Mouse (Mus musculus) spleen, adult 2 months (tissue): ENCODE data around the gene Slco2a1. TPM values are rescaled to one million over a fixed set of nuclear protein-coding genes. Genes with fewer than 3 reads are reported as not detected.

ENCODE experiments used
- DNase-seq, 2 experiments: peaks; one replicate each; pipeline versions ENCODE4 v3.0.0 to v3.0.0-alpha.2; 2012 to 2021; ENCODE audit warnings: low spot score in 2 of 2, low read depth in 1 of 2
- H3K27ac ChIP-seq: fragments of 200-500 bp; 2 replicates; pipeline ENCODE4 v1.5.1; 2012; ENCODE audit warnings: low read length, inconsistent platforms; ENCODE audit not compliant: insufficient read depth
- H3K27me3 ChIP-seq: fragments of 200-500 bp; 2 replicates; pipeline ENCODE4 v1.6.1; 2012; ENCODE audit warnings: mild to moderate bottlenecking, moderate library complexity, low read length, inconsistent platforms; ENCODE audit not compliant: control insufficient read depth, insufficient read depth
- H3K36me3 ChIP-seq: fragments of 200-500 bp; 2 replicates; pipeline ENCODE4 v1.6.1; 2012; ENCODE audit warnings: mild to moderate bottlenecking, low read length, inconsistent platforms; ENCODE audit not compliant: control insufficient read depth, insufficient read depth
- H3K4me1 ChIP-seq: fragments of 200-500 bp; 2 replicates; pipeline ENCODE4 v1.6.1; 2011; ENCODE audit warnings: inconsistent platforms; ENCODE audit not compliant: control insufficient read depth, insufficient read depth, insufficient read length
- H3K4me3 ChIP-seq: fragments of 200-500 bp; 2 replicates; pipeline ENCODE4 v1.5.1; 2011; ENCODE audit warnings: mild to moderate bottlenecking, inconsistent platforms; ENCODE audit not compliant: insufficient read depth, insufficient read length; ENCODE audit errors: extremely low read depth
- CTCF ChIP-seq: fragments of 200-500 bp; IDR thresholded peaks from 2 replicates; pipeline ENCODE4 v1.5.1; 2011; ENCODE audit warnings: mild to moderate bottlenecking, inconsistent platforms; ENCODE audit not compliant: insufficient read depth, insufficient read length, insufficient replicate concordance; ENCODE audit errors: extremely low read depth
- POLR2A ChIP-seq: fragments of 200-500 bp; IDR thresholded peaks from 2 replicates; pipeline ENCODE4 v1.6.1; 2011; ENCODE audit warnings: low read depth, low read length, inconsistent platforms
- WGBS: fragments of 180-500 bp; shearing (Covaris S2); methylation state at CpG from one replicate; pipeline ENCODE4 v1.1.7; 2018; 5-methylcytosine and 5-hydroxymethylcytosine counted together
- polyA plus RNA-seq: library from polyadenylated mRNA; depleted of rRNA; stranded (reverse); fragments of >200 nt; gene quantifications from 2 replicates; pipeline ENCODE4 v1.2.3, GENCODE M21; 2012

The Slco2a1 gene
- polyA plus RNA-seq, 1 experiment: 57.0 TPM

DNA sequence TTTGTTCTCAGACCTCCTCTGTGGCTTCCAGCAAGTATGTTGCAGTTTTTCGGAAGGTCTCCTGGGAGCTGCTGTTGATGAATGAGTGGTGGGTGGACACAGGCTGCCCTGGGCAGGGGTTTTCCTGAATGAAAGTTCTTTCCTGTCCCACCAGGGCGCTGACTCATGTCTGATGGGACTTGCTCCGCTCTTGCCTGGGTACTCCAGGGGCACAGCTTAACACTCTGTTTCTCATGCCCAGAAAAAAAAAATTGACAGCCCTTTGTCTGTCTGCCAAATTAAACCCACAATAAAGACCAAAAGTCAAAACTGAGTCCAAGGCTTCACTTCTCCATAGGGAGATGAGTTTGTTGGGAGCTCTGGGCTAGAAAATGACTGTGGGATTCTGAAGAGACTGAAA, 44.9 kb downstream of the Slco2a1 start:
- no peak overlapping the region for H3K27ac ChIP-seq
- TF ChIP-seq CTCF (no peak), POLR2A (no peak)
- no peaks in the 10 kb centered on the region for H3K36me3 ChIP-seq
- no peaks in the 10 kb centered on the region for H3K27me3 ChIP-seq
- no peak overlapping the region for H3K4me3 ChIP-seq
- WGBS: 27% methylated on average over 3 of the region's 3 CpGs
- no peak for DNase-seq
- no peaks in the 10 kb centered on the region for H3K4me1 ChIP-seq

DNA sequence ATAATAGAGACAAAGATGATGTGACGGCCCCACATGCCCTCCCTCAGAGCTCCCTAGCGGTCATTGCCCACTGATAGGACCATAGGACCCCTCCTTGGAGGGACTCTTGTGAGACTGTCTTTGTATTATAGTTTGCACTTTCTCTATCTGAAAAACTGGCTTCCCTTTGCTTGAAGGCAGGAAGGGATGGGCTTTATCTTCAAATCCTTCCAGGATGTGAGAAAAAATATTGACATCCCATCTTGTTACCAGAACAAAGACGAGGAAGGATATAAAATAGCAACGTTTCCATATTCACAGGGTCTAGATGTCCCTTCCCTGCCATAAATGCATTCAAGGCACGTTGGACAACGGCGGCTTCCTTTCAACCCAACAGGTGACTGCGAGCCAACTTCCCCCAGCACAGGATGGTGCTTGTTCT, 48.5 kb downstream of the Slco2a1 start:
- Histone ChIP-seq H3K36me3 (no peaks in the 10 kb centered on the region), H3K27me3 (no peaks in the 10 kb centered on the region), H3K4me1 (no peaks in the 10 kb centered on the region), H3K4me3 (no peak overlapping the region), H3K27ac (no peak overlapping the region)
- no peak for DNase-seq
- no peak for TF ChIP-seq CTCF
- no peak for TF ChIP-seq POLR2A
- 66% methylated on average over 8 of the region's 8 CpGs for WGBS

DNA sequence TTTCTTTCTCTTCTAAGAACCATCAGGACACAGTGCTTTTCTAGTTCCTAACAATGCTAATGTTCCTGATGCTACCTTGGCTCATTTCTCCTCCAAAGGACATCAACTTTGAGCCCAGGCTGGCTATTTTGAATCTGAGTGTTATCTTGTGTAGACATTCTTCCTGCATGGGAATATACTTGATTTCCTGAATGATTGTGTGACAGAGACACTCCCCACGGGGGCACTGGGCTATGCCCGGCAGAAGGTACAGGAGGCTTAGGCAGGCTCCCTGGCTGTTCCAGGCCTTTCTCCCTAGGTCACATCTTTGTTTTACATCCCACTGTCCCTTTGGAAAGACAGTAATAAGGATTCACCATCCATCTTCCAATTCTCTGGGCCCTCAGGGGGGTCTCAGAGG, 49.8 kb downstream of the Slco2a1 start:
- no peak overlapping the region for H3K4me3 ChIP-seq
- TF ChIP-seq CTCF: no peak
- no peak for TF ChIP-seq POLR2A
- no peaks in the 10 kb centered on the region for H3K4me1 ChIP-seq
- no peaks in the 10 kb centered on the region for H3K27me3 ChIP-seq
- H3K36me3 ChIP-seq: no peaks in the 10 kb centered on the region
- no peak overlapping the region for H3K27ac ChIP-seq
- 30% methylated on average over 2 of the region's 2 CpGs for WGBS
- DNase-seq: no peak

DNA sequence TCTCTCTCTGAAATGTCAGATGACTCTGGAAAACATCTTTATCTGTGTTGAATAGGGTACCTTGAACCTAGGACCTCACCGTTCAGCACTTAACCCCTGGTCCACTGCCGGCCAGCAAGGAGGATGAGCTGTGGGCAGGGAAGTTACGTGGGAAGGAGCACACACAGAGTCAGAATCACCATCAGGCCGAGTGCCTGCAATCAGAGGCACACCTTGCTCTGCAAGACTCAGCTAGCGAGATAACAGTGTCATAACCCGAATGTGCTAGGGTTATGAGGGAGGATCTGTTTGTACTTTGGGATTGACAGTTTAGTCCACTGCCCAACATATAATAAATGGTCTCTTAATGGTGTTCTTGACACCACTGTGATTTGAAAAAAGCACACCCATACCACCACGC, 50.2 kb downstream of the Slco2a1 start:
- TF ChIP-seq POLR2A (no peak), CTCF (no peak)
- Histone ChIP-seq H3K36me3 (no peaks in the 10 kb centered on the region), H3K27me3 (no peaks in the 10 kb centered on the region), H3K27ac (no peak overlapping the region), H3K4me3 (no peak overlapping the region), H3K4me1 (no peaks in the 10 kb centered on the region)
- no peak for DNase-seq
- 85% methylated on average over 7 of the region's 7 CpGs for WGBS

DNA sequence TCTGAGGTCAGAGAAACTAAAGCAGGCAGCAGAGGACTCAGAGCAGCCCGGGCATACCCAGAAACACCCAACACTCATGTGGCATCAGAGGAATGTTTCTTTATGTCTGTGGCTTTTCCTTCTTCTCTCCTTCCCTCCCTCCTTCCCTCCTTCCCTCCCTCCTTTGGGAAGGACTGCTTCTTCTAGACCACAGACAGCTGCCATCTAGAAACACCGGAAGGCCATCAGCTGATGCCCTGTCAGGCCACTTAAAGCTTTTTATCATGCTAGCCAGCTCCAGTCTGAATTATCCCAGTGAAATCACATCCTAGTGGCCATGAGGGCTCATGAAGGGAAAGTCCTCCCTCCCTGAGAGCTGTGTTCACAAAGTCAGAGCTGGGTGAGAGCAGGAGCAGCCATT, 52.1 kb downstream of the Slco2a1 start:
- no peak overlapping the region for H3K27ac ChIP-seq
- no peak overlapping the region for H3K4me3 ChIP-seq
- H3K27me3 ChIP-seq: no peaks in the 10 kb centered on the region
- H3K4me1 ChIP-seq: no peaks in the 10 kb centered on the region
- DNase-seq: no peak
- H3K36me3 ChIP-seq: no peaks in the 10 kb centered on the region
- WGBS: 66% methylated on average over 2 of the region's 2 CpGs
- TF ChIP-seq POLR2A (no peak), CTCF (no peak)

DNA sequence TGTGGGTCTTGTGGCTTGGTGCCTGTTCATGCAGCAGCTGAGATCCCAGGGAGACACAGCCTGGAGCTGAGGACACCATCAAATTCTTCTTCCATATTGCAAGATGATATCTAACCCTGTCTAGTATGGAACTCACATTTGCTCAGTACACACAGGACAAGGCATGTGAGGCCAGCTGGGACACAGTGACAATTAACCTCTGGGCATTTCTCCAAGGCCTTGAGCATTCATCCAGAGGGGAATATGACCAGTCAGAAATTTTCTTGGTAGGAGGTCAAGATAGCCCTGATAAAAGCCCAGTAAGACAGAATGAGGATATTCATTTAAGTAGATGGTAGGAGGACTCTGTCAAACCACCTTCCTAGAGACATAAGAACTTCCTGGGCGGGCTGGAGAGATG, 56.9 kb downstream of the Slco2a1 start:
- H3K27ac ChIP-seq: no peak overlapping the region
- H3K27me3 ChIP-seq: no peaks in the 10 kb centered on the region
- no peaks in the 10 kb centered on the region for H3K4me1 ChIP-seq
- DNase-seq: no peak
- WGBS: 79% methylated on average over 1 of the region's 1 CpGs
- H3K4me3 ChIP-seq: no peak overlapping the region
- H3K36me3 ChIP-seq: no peaks in the 10 kb centered on the region
- no peak for TF ChIP-seq CTCF
- TF ChIP-seq POLR2A: no peak

DNA sequence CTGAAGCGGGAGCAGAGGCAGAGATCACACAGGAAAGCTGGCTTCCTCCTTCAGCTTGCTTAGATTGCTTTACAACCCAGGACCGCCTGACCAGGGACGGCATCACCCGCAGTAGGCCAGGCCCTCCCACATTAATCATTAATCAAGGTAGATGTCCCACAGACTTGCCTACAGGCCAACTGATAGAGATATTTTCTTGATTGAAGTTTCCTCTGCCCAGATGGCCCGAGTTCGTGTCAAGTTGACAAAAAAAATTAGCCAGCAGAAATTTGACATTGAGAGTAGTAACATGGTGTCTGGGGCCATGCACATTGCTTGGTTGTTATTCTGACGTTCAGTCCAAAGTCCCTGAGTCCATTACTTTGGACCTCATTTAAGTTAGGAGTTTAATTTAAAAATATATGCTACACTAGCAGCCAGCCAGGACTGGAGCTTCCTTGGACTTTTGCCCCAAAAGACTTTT, 60.6 kb downstream of the Slco2a1 start:
- Histone ChIP-seq H3K4me1 (no peaks in the 10 kb centered on the region), H3K36me3 (no peaks in the 10 kb centered on the region), H3K27me3 (no peaks in the 10 kb centered on the region), H3K27ac (no peak overlapping the region; the same call in 1 of the 2 replicates), H3K4me3 (no peak overlapping the region)
- TF ChIP-seq POLR2A (no peak), CTCF (no peak)
- DNase-seq: no peak
- WGBS: 74% methylated on average over 7 of the region's 7 CpGs

DNA sequence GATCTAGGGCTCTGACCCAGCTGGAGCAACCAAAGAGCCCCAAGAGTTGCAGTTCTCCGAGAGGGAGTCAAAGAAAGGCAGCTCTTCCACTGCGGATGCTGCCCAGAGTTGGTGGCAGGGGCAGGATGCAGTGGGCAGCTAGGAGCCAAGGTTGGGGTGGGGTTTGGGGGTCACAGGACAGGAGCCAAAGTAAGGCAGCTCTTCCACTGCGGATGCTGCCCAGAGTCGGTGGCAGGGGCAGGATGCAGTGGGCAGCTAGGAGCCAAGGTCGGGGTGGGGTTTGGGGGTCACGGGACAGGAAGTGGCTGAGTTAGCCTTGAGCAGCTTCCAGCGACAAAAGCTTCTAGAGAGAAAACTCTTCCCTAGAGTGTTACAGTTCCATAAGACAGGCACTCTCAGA, 65.3 kb downstream of the Slco2a1 start:
- H3K4me3 ChIP-seq: no peak overlapping the region
- H3K4me1 ChIP-seq: no peaks in the 10 kb centered on the region
- no peak for TF ChIP-seq CTCF
- no peak for TF ChIP-seq POLR2A
- H3K27ac ChIP-seq: 0 out of 2 replicates have a peak overlapping the region, but pooled peaks have one; percentile 41
- no peaks in the 10 kb centered on the region for H3K27me3 ChIP-seq
- DNase-seq: no peak
- WGBS: 66% methylated on average over 7 of the region's 7 CpGs
- H3K36me3 ChIP-seq: no peaks in the 10 kb centered on the region
